Mouse (Mus musculus) ovary, adult 2 months (tissue): ENCODE measurements around the gene Capn12. TPM values are rescaled to one million over a fixed set of nuclear protein-coding genes. Genes with fewer than 3 reads are reported as not detected.

Experiments
- polyA plus RNA-seq: library from polyadenylated mRNA; depleted of rRNA; stranded (reverse); fragments of >200 nt; gene quantifications from 2 replicates; pipeline ENCODE4 v1.2.3, GENCODE M21; 2012; rRNA removed

Gene Capn12
- polyA plus RNA-seq: 0.78 and 1.0 TPM in 2 replicates

DNA sequence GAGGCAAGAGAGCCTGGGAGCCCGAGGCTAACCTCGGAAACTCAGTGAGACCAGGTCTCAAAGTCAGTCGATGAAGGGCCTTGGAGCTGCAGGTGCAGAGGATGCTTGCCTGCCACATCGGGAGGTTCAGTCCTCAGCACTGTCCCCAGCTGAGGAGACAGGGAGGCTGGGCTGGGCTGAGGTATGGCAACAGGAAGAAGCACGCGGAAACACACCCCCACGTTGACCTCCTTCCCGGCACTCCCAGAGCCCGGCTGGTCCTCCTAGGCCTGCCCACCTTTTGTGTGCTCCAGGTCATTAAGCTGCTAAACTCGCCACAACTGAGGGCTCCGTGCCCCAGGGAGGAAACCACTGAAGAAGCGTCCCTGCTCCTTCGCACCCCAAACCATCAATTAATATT lies at the start of gene Capn12:
TSS of gene Capn12 (plus strand) at position 224 of the 400 bp plus-strand sequence.

DNA sequence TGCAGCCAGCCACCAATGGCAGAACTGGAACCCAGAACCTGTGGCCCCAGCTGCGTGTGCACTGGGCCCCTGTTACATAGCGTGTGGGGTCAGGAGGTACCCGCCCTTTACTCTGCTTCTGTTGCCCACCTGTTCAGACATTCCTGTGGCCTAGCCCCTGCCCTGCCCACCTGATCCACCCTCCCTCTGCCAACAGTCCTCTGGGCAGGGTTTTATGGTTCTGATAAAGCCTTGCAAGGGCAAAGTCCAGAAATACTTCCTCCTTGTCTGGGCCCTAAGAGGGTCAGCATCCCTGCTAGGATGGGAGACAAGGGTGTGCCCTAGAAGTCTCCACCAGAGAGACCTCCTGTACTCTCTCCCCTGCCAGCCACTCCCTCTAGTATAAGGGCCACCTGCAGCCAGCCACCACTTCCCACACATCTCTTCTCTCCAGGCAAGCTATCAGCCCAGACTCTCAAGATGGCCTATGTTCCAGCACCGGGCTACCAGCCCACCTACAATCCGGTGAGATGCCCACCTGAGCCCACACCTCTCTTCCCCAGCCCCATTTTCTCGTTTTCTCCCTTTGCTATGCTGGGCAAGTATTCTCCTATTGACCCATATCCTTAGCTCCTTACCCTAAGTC lies 47.4 kb upstream of the Capn12 start, which contains the start of gene Lgals4:
TSS of gene Lgals4 (plus strand) at position 132 of the 625 bp plus-strand sequence.

DNA sequence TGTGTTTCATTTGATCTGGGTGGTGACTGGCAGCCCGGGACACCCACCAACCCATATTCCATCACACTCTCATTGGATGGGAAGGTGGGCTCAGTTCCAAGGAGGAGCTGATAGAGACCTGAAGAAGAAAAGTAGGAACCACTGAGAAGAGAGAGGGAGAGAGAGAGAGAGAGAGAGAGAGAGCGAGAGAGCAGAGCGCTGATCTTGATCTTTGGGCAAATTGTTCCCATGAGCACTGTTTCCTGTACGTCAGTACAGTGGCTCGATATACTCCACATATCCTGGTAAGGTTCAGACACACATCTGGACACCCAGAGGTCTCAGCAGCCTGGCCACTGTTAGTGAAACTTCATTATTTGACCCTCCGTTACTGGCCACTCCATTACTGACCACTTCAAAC lies 17.7 kb upstream of the Capn12 start, which contains the start of gene Lgals7:
TSS of gene Lgals7 (plus strand) at position 314 of the 400 bp plus-strand sequence.

Other genes with a start within 250 kb of the Capn12 start
- gene Fbxo27, start 188.6 kb upstream of the Capn12 start, polyA plus RNA-seq: 29.2 and 37.0 TPM in 2 replicates
- gene Fbxo17, start 164.6 kb upstream of the Capn12 start, polyA plus RNA-seq: 18.7 and 28.0 TPM in 2 replicates
- gene Mrps12, start 139.6 kb upstream of the Capn12 start, polyA plus RNA-seq: 105 and 112 TPM in 2 replicates
- 25.8 and 31.4 TPM in 2 replicates for gene Sars2, start 139.4 kb upstream of the Capn12 start, polyA plus RNA-seq
- not detected in 2 replicates for gene Ccer2, start 125.2 kb upstream of the Capn12 start, polyA plus RNA-seq
- 78.6 and 92.9 TPM in 2 replicates for gene Sirt2, start 114.7 kb upstream of the Capn12 start, polyA plus RNA-seq
- gene Nfkbib, start 113.9 kb upstream of the Capn12 start, polyA plus RNA-seq: 56.1 and 60.3 TPM in 2 replicates
- gene Rinl, start 92.5 kb upstream of the Capn12 start, polyA plus RNA-seq: 2.7 and 2.8 TPM in 2 replicates
- 204 and 341 TPM in 2 replicates for gene Hnrnpl, start 72.9 kb upstream of the Capn12 start, polyA plus RNA-seq
- gene Ech1, start 56.2 kb upstream of the Capn12 start, polyA plus RNA-seq: 442 and 460 TPM in 2 replicates
- gene Lgals4, start 47.6 kb upstream of the Capn12 start, polyA plus RNA-seq: 20.6 and 30.5 TPM in 2 replicates
- 46.3 and 60.8 TPM in 2 replicates for gene Lgals7, start 17.6 kb upstream of the Capn12 start, polyA plus RNA-seq
- 365 and 372 TPM in 2 replicates for gene Actn4, start 80.9 kb downstream of the Capn12 start, polyA plus RNA-seq
- 251 and 352 TPM in 2 replicates for gene Eif3k, start 100.4 kb downstream of the Capn12 start, polyA plus RNA-seq
- gene Map4k1, start 100.6 kb downstream of the Capn12 start, polyA plus RNA-seq: 5.6 and 5.7 TPM in 2 replicates
- 1.9 and 2.0 TPM in 2 replicates for gene Ryr1, start 243.8 kb downstream of the Capn12 start, polyA plus RNA-seq